Mouse (Mus musculus) lung, adult 2 months (tissue): Measurements from ENCODE around the gene Vamp5.

Source experiments
- CTCF ChIP-seq: fragments of 200-500 bp; IDR thresholded peaks from 2 replicates; pipeline ENCODE4 v1.5.1; 2011; ENCODE audit warnings: mild to moderate bottlenecking, low read length, control low read depth; ENCODE audit not compliant: insufficient read depth
- POLR2A ChIP-seq: fragments of 200-500 bp; IDR thresholded peaks from 2 replicates; pipeline ENCODE4 v1.6.1; 2011; ENCODE audit warnings: low read depth, mild to moderate bottlenecking, control low read depth, low read length, borderline replicate concordance; ENCODE audit errors: extremely low read depth

DNA sequence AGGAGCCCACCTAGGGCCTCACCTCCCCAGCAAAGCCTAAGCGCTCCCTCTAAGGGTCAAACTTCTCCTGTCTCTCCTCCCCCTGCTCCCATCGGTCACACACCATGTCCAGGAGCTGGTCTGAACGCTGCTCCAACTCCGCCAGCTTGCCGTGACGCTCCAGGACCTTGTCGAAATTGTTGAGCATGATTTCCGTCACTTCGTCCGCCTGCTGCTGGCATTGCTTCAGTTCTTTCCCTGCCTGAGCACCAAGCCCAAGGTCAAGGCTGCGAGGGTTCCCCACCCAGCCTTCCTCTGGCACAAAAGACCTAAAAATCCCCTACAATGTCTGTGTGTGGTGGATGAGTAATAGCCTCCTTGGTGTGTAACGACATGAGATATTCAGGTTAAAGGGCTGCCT is 10.2 kb downstream of the Vamp5 start:
- no peak for TF ChIP-seq CTCF
- peak; percentile 21; the same call in 1 of the 2 replicates for TF ChIP-seq POLR2A
